Mouse (Mus musculus): Measurements from ENCODE around the gene Izumo1r. TPM values are rescaled to one million over a fixed set of nuclear protein-coding genes. Genes with fewer than 3 reads are reported as not detected.

Gene Izumo1r
- total and polyA plus RNA-seq, 2 experiments from 2014 or later: not detected

DNA sequence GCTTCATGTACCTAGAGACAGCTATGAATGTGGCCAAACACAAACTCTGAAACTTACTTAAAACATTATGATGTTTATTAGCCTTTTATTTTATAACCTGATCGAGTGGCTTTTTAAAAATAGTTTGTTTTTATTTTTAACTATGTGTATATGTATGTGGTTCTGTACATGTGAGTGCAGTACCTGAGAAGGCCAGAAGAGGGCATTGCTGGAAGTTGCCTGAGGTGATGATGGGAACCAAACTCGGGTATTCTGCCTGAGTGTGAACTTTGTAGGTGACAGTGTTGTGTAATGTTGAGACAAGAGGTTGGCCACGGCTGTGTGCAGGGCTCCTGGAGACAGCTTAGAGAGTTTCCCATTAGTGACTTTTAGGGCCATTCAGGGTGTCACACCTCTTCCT is 9.1 kb downstream of the Izumo1r start:
- no peaks in the 10 kb centered on the region for H3K9me3 ChIP-seq (ENCODE audit: low read length)
- no peaks in the 10 kb centered on the region for H3K36me3 ChIP-seq (ENCODE audit: insufficient read depth)
- no peak overlapping the region for H3K4me2 ChIP-seq (ENCODE audit: low read depth)
- no peak overlapping the region for H3K9ac ChIP-seq
- H3K27ac ChIP-seq (ENCODE audit: low read depth, low read length): peak overlapping the region; percentile 50; the same call in 1 of the 2 replicates
- no peaks in the 10 kb centered on the region for H3K4me1 ChIP-seq (ENCODE audit: insufficient read depth)
- peak; percentile 41 for TF ChIP-seq CTCF (IDR thresholded peaks at IDR 0.05; ENCODE audit: low read depth)
- no peak overlapping the region for H3K4me3 ChIP-seq (ENCODE audit: low read depth, low read length)
- ATAC-seq (no peak), DNase-seq (no peak)
- H3K27me3 ChIP-seq (ENCODE audit: insufficient read depth, low read length): no peaks in the 10 kb centered on the region
- 89% methylated on average over 3 of the region's 3 CpGs for WGBS

DNA sequence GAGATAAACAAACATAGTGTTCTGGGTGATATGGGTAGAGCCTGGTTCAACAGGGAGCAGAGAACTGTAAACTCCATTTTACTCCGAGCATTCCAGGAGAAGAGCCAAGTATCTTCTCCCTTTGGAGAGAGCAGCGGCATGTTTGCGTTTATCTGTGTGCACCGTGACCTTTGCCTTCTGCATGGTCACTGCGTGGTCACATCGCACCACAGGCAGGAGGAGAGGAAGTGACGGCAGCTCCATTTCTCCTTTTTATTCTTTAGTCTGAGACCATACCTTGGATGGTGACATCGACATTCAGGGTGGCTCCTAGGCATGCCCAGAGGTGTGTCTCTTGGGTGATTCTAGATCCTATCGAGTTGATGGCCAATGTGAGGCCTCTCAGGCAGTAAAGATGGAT is 10.4 kb downstream of the Izumo1r start:
- TF ChIP-seq CTCF (IDR thresholded peaks at IDR 0.05; ENCODE audit: low read depth): no peak
- ATAC-seq (no peak), DNase-seq (no peak)
- no peak overlapping the region for H3K4me2 ChIP-seq (ENCODE audit: low read depth)
- no peaks in the 10 kb centered on the region for H3K36me3 ChIP-seq (ENCODE audit: insufficient read depth)
- no peaks in the 10 kb centered on the region for H3K4me1 ChIP-seq (ENCODE audit: insufficient read depth)
- H3K9me3 ChIP-seq (ENCODE audit: low read length): no peaks in the 10 kb centered on the region
- H3K27me3 ChIP-seq (ENCODE audit: insufficient read depth, low read length): no peaks in the 10 kb centered on the region
- H3K27ac ChIP-seq (ENCODE audit: low read depth, low read length): no peak overlapping the region
- 95% methylated on average over 9 of the region's 9 CpGs for WGBS
- H3K4me3 ChIP-seq (ENCODE audit: low read depth, low read length): no peak overlapping the region
- H3K9ac ChIP-seq: no peak overlapping the region

DNA sequence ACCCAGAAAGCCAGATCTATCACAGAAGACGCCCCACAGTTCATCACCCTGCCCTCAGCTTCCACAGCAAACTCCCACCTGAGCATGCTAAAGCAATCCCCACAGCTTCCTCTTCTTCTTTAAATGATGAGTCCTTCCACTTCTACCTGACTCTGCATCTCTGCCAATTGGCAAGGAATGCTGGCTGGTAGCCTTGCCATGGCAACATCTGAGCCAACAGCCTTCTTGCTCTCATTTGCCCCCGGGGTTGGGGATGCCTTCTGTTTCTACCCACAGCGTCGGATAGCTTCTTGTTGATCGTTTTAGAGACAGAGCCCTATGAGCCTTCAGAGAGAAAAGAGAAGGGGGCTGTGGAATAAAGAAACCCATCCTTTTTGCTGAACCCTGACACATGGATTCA is 11.9 kb downstream of the Izumo1r start:
- no peak for TF ChIP-seq CTCF (IDR thresholded peaks at IDR 0.05; ENCODE audit: low read depth)
- Histone ChIP-seq H3K27me3 (ENCODE audit: insufficient read depth, low read length) (no peaks in the 10 kb centered on the region), H3K27ac (ENCODE audit: low read depth, low read length) (no peak overlapping the region), H3K36me3 (ENCODE audit: insufficient read depth) (no peaks in the 10 kb centered on the region), H3K9ac (no peak overlapping the region), H3K4me2 (ENCODE audit: low read depth) (no peak overlapping the region), H3K4me3 (ENCODE audit: low read depth, low read length) (no peak overlapping the region), H3K9me3 (ENCODE audit: low read length) (no peaks in the 10 kb centered on the region), H3K4me1 (ENCODE audit: insufficient read depth) (no peaks in the 10 kb centered on the region)
- 62% methylated on average over 5 of the region's 5 CpGs for WGBS
- ATAC-seq (no peak), DNase-seq (no peak)

DNA sequence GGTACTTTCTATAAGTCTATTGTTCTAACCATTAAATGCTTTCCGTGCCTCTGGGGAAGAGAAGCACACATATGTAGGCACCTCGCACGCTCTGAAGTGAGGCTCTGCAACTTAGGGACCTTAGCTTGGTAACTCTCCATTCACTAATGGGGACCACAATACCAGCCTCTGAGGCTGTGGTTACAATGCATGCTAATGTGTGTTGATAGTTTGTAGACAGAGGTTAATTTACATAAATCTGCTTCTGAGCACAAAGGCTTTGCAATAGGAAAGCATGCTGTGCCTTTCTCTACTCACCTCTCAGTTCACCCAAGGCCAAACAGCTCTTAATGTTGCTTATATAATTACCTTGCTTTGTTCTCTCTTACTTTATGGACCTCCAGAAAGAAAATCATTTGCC is 13.1 kb downstream of the Izumo1r start:
- H3K9ac ChIP-seq: no peak overlapping the region
- H3K4me2 ChIP-seq (ENCODE audit: low read depth): no peak overlapping the region
- no peak for DNase-seq
- H3K4me1 ChIP-seq (ENCODE audit: insufficient read depth): no peaks in the 10 kb centered on the region
- H3K27me3 ChIP-seq (ENCODE audit: insufficient read depth, low read length): no peaks in the 10 kb centered on the region
- peak; percentile 38; the same call in 1 of the 2 replicates for ATAC-seq
- no peaks in the 10 kb centered on the region for H3K36me3 ChIP-seq (ENCODE audit: insufficient read depth)
- no peak for TF ChIP-seq CTCF (IDR thresholded peaks at IDR 0.05; ENCODE audit: low read depth)
- no peak overlapping the region for H3K27ac ChIP-seq (ENCODE audit: low read depth, low read length)
- 26% methylated on average over 3 of the region's 3 CpGs for WGBS
- no peak overlapping the region for H3K4me3 ChIP-seq (ENCODE audit: low read depth, low read length)
- no peaks in the 10 kb centered on the region for H3K9me3 ChIP-seq (ENCODE audit: low read length)

DNA sequence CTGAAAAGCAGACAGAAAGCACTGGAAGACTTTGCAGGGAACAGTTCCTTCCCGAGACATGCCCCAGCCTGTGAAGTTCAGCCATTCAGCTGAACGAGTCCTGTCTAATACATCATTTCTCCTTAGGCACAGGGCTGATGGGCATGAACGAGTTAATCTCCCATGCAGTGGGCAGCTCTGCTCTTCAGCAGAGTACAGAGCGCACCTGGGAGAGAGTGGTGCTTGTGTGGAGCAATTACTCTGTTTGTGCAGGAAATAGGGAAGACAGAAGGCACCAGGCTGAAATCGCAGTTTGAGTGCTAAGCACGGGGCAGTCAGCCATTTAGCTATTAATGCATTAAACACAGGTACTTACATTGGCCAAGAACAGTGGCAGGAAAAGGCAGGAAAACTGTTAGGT is 15.1 kb downstream of the Izumo1r start:
- H3K4me2 ChIP-seq (ENCODE audit: low read depth): no peak overlapping the region
- H3K27me3 ChIP-seq (ENCODE audit: insufficient read depth, low read length): no peaks in the 10 kb centered on the region
- 74% methylated on average over 6 of the region's 6 CpGs for WGBS
- no peak for DNase-seq
- H3K36me3 ChIP-seq (ENCODE audit: insufficient read depth): no peaks in the 10 kb centered on the region
- H3K9ac ChIP-seq: no peak overlapping the region
- TF ChIP-seq CTCF (IDR thresholded peaks at IDR 0.05; ENCODE audit: low read depth): no peak
- no peak for ATAC-seq
- no peaks in the 10 kb centered on the region for H3K9me3 ChIP-seq (ENCODE audit: low read length)
- H3K27ac ChIP-seq (ENCODE audit: low read depth, low read length): no peak overlapping the region
- no peak overlapping the region for H3K4me3 ChIP-seq (ENCODE audit: low read depth, low read length)
- H3K4me1 ChIP-seq (ENCODE audit: insufficient read depth): no peaks in the 10 kb centered on the region

DNA sequence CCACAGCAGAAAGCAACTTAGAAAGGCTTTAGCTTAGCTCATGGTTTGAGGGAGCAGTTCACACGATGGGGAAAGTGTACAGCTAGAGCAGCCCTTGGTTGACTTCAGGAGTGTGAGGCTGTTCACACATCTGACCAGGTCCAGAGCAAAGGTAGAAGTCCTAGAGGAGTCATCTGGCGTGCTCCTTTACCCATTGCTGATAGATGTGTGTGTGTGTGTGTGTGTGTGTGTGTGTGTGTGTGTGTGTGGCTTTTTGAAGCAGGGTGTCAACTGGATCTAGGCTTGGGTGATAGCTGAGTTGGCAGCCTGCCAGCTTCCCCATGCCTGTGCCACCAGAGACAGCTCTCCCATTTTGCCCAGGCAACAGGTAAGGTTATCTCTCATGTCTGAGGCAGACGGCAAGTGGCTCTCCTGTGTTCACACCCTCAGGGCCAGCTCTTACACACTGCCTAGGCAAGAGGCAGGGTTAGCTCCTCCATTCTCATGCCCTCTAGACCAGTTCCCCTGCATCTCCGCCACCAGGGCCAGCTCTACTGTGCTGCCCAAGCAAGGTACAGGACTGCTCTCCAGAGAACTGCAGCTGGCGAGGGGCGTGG is 15.9 kb downstream of the Izumo1r start:
- Histone ChIP-seq H3K27ac (ENCODE audit: low read depth, low read length) (no peak overlapping the region), H3K9me3 (ENCODE audit: low read length) (no peaks in the 10 kb centered on the region), H3K4me3 (ENCODE audit: low read depth, low read length) (no peak overlapping the region), H3K4me1 (ENCODE audit: insufficient read depth) (no peaks in the 10 kb centered on the region), H3K27me3 (ENCODE audit: insufficient read depth, low read length) (no peaks in the 10 kb centered on the region), H3K9ac (no peak overlapping the region), H3K36me3 (ENCODE audit: insufficient read depth) (no peaks in the 10 kb centered on the region), H3K4me2 (ENCODE audit: low read depth) (no peak overlapping the region)
- ATAC-seq: no peak
- TF ChIP-seq CTCF (IDR thresholded peaks at IDR 0.05; ENCODE audit: low read depth): no peak
- WGBS: 80% methylated on average over 6 of the region's 6 CpGs
- no peak for DNase-seq

DNA sequence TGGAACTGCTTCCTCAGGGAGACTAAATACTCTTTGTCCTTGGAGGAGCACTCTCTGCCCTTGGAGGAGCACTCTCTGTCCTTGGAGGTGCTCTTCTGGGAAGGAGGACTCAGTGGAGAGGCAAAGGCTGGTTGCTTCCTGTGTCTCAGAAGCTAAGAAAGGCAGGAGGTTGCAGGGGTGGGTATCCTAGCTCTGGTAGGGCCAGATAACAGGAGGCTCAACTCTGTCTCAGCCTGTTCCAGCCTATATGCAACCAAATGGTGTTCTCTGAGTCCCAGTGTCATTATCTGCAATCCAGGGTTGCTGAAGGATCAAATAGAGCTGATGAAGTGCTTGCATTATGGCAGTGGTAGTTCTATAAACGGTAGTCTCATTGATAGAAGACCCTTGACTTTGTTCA is 17.8 kb downstream of the Izumo1r start:
- no peak for TF ChIP-seq CTCF (IDR thresholded peaks at IDR 0.05; ENCODE audit: low read depth)
- H3K9ac ChIP-seq: no peak overlapping the region
- no peaks in the 10 kb centered on the region for H3K27me3 ChIP-seq (ENCODE audit: insufficient read depth, low read length)
- 84% methylated on average over 1 of the region's 1 CpGs for WGBS
- H3K4me2 ChIP-seq (ENCODE audit: low read depth): no peak overlapping the region
- H3K4me3 ChIP-seq (ENCODE audit: low read depth, low read length): no peak overlapping the region
- H3K4me1 ChIP-seq (ENCODE audit: insufficient read depth): no peaks in the 10 kb centered on the region
- ATAC-seq (no peak), DNase-seq (no peak)
- no peak overlapping the region for H3K27ac ChIP-seq (ENCODE audit: low read depth, low read length)
- H3K9me3 ChIP-seq (ENCODE audit: low read length): no peaks in the 10 kb centered on the region
- no peaks in the 10 kb centered on the region for H3K36me3 ChIP-seq (ENCODE audit: insufficient read depth)
